Mouse (Mus musculus): ENCODE measurements at regions not wholly inside any gene's neighbourhood (a gene's known extent, or its start where the extent isn't known, plus 50 kb on each side); places are given as distances from the start of the nearest gene placed in this dataset.

DNA sequence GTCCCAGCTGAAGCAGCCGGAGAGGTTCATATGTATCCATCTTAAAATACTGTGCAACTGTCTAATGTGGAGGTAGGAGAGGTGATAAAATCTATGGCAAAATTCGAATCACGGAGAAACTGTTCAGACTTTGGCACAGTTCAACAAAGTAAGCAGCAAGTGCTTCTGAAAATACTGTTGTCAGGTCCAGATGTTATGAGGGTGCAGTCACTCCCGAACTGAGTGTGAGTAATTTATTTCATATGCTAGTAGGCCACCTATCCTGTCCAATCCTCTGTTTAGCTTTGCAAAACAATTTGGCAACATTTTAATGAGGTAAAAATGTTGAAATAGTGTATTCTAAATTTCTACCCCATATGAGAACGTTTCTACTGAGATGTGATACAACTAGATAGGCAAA lies 90.1 kb upstream of the Zfp770 start:
- TF ChIP-seq CTCF (IDR thresholded peaks at IDR 0.05; ENCODE audit: low read depth) = no peak
- TF ChIP-seq EP300 (IDR thresholded peaks at IDR 0.05; ENCODE audit: low read depth) = no peak

All from liver, embryonic 14.5 days (tissue).